Mouse (Mus musculus): ENCODE measurements around the gene Gcn1l1. TPM values are rescaled to one million over a fixed set of nuclear protein-coding genes. Genes with fewer than 3 reads are reported as not detected.

The Gcn1l1 gene
- polyA plus RNA-seq, 1 experiment = 3.0 TPM

DNA sequence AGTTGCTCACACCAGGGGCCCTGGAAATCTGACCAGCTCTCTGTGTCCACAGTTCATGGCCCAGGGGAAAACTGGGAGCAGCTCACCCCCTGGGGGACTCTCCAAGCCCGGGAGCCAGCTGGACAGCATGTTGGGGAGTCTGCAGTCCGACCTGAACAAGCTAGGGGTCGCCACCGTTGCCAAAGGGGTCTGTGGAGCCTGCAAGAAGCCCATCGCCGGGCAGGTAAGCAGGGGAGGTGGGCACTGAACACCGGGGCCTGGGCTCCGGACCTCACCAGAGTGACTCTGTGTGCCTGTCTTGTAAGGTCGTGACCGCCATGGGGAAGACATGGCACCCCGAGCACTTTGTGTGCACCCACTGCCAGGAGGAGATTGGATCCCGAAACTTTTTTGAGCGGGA, 13.3 kb upstream of the Gcn1l1 start:
- Histone ChIP-seq H3K9me3 (ENCODE audit: control insufficient read depth, low read length) (no peaks in the 10 kb centered on the region), H3K36me3 (ENCODE audit: control insufficient read depth) (peaks cover 52% of the 10 kb centered on the region), H3K4me1 (ENCODE audit: control insufficient read depth) (peaks cover 7% of the 10 kb centered on the region), H3K4me3 (replicated peaks) (no peak overlapping the region), H3K27me3 (ENCODE audit: control insufficient read depth) (no peaks in the 10 kb centered on the region)
- TF ChIP-seq GATA1 (IDR thresholded peaks at IDR 0.05; ENCODE audit: low read length) (no peak), TAL1 (IDR thresholded peaks at IDR 0.05; ENCODE audit: low read length) (no peak)

DNA sequence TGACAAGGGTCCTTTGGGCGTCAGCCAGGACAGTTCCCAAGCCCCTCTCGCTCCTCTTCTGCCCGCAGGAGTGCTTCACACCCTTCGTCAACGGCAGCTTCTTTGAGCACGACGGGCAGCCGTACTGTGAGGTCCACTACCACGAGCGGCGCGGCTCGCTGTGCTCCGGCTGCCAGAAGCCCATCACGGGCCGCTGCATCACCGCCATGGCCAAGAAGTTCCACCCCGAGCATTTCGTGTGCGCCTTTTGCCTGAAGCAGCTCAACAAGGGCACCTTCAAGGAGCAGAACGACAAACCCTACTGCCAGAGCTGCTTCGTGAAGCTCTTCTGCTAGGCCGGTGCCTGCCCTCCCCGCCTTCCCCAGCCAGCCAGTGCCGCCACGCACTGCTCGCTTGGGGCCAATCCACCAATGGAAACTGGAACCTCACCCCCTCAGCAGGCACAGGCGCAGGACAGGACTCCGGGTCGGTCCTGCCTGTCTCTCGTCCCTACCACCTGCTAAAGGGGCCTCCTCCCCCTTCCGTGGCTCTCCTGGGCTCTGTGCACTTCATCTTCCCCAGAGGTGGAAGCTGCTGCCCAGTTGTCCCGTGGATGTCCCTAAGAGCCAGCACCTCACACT, 11.1 kb upstream of the Gcn1l1 start:
- H3K9me3 ChIP-seq (ENCODE audit: control insufficient read depth, low read length) = no peaks in the 10 kb centered on the region
- peaks cover 14% of the 10 kb centered on the region for H3K4me1 ChIP-seq (ENCODE audit: control insufficient read depth)
- peaks cover 34% of the 10 kb centered on the region for H3K36me3 ChIP-seq (ENCODE audit: control insufficient read depth)
- H3K27me3 ChIP-seq (ENCODE audit: control insufficient read depth) = no peaks in the 10 kb centered on the region
- H3K4me3 ChIP-seq (replicated peaks) = no peak overlapping the region
- no peak for TF ChIP-seq GATA1 (IDR thresholded peaks at IDR 0.05; ENCODE audit: low read length)
- TF ChIP-seq TAL1 (IDR thresholded peaks at IDR 0.05; ENCODE audit: low read length) = no peak

DNA sequence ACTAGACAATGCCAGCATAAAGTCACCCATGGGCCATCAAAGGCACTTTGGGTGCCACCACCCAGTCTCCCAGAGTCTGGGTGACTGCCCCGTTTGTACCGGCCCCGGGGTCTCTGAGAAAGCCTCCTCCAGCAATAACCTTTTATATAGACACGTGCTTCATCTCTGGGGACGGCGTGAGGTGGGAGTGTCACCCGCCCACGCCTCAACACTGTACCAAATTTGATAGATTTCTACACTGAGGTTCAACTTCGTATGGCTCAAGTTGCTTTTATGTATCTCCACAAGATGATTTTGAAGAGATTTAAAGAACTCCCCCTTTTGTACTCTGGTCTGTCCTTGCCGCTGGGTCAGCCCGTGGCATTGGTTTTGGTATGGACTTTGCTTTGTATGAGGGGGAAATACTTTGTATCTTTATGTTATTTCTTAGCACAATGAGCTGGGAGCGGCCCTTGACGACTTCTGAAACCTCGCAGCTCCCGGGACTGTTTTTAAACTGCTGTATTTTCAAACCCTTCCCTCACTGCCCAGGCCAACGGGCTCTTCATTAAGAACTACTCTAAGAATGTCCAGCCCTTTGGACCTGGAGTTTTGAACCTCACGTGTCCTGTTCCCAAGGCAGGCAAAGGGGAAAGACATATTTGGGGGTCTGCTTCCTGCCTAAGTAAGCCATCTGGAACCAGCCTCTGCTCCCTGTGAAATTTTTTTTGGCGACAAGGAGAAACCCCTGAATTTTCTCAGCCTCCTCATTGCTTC, 10.3 kb upstream of the Gcn1l1 start:
- peaks cover 14% of the 10 kb centered on the region for H3K4me1 ChIP-seq (ENCODE audit: control insufficient read depth)
- TF ChIP-seq TAL1 (IDR thresholded peaks at IDR 0.05; ENCODE audit: low read length) = no peak
- no peak for TF ChIP-seq GATA1 (IDR thresholded peaks at IDR 0.05; ENCODE audit: low read length)
- H3K4me3 ChIP-seq (replicated peaks) = no peak overlapping the region
- no peaks in the 10 kb centered on the region for H3K9me3 ChIP-seq (ENCODE audit: control insufficient read depth, low read length)
- no peaks in the 10 kb centered on the region for H3K27me3 ChIP-seq (ENCODE audit: control insufficient read depth)
- H3K36me3 ChIP-seq (ENCODE audit: control insufficient read depth) = peaks cover 32% of the 10 kb centered on the region

DNA sequence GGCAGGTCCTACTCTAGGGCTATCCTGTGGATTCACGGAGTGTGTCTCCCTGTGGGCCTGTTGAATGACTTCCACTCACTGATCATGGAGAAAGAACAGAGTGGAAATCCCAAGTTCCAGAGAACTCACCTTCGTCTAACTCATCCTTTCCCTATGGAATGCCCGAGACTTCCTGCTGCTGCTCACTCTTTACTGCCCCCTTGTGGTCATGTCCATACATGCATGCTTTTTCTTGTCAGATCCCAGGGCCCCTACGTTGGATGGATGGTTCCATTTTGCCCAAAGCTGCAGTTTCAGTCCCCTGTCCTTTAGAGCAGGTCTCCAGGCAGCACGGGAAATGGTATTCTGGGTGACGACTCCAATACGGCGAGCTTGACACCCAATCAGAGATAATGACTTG, 8.8 kb upstream of the Gcn1l1 start:
- no peak overlapping the region for H3K4me3 ChIP-seq (replicated peaks)
- H3K27me3 ChIP-seq (ENCODE audit: control insufficient read depth) = no peaks in the 10 kb centered on the region
- H3K4me1 ChIP-seq (ENCODE audit: control insufficient read depth) = peaks cover 27% of the 10 kb centered on the region
- H3K36me3 ChIP-seq (ENCODE audit: control insufficient read depth) = peaks cover 37% of the 10 kb centered on the region
- TF ChIP-seq TAL1 (IDR thresholded peaks at IDR 0.05; ENCODE audit: low read length) (no peak), GATA1 (IDR thresholded peaks at IDR 0.05; ENCODE audit: low read length) (peak; percentile 39; the same call in 1 of the 2 replicates)
- H3K9me3 ChIP-seq (ENCODE audit: control insufficient read depth, low read length) = no peaks in the 10 kb centered on the region

DNA sequence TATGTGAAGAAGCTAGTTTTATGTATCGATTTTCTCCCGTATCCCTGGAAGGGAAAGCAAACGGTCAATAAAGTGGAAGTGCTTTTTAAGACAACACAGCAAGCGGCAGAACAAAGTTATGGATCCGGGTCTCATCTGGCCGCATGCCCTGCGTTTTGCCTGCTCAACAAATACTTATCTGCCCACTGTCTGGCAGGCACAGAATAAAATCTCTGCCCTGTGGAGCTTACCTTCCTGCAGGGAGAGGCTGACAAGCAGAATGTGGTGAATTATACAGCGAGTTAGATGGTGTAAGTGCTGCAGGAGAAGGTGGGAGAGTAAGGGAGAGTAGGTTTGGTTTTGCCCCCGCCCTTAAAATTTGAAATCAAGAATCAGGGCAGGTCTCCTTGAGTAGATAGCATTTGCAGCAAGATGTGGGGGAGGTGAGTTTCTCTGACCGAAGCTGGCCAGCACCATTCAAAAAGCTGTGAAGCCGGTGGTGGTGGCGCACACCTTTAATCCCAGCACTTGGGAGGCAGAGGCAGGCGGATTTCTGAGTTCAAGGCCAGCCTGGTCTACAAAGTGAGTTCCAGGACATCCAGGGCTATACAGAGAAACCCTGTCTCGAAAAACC, 6.8 kb upstream of the Gcn1l1 start:
- Histone ChIP-seq H3K9me3 (ENCODE audit: control insufficient read depth, low read length) (no peaks in the 10 kb centered on the region), H3K36me3 (ENCODE audit: control insufficient read depth) (peaks cover 42% of the 10 kb centered on the region), H3K27me3 (ENCODE audit: control insufficient read depth) (no peaks in the 10 kb centered on the region), H3K4me1 (ENCODE audit: control insufficient read depth) (peaks cover 45% of the 10 kb centered on the region), H3K4me3 (replicated peaks) (no peak overlapping the region)
- TF ChIP-seq TAL1 (IDR thresholded peaks at IDR 0.05; ENCODE audit: low read length) (no peak), GATA1 (IDR thresholded peaks at IDR 0.05; ENCODE audit: low read length) (no peak)

DNA sequence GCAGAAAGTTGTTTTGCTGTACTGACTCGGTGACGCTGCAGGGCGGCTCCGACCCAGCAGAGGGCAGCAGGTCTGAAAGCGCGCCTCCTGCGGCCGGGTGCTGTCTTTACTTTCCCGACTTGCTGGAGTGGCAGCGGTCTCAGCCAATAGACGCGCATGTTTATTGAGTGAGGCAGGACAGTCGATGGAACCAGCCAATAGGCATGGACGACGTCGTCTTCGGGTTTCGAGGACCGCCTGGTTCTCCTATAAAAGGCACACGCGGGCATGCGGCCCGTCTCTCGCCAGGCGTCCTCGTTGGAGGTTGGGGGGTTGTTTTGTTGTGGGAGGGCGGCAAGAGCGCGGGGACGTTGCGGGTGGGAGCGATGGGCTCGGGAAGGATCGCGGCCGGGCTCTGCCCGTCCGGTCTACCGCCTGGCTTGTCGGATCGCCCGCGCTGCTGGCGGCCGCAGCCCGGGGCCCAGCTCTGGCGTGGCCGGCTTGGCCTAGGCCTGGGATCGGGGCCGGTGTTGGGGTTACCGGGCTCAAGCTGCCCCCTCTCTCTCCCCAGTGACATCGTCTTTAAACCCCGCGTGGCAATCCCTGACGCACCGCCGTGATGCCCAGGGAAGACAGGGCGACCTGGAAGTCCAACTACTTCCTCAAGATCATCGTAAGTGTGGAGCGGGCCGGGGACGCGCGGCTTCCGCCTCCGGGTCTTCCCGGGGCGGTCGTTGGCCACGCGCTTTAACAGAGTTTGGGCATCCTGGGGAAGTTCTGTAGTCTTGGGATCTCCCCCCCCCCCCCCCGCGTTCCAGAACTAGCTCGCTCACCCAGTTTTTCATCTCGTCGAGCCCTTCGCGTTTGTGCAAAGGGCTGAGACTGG, 5.6 kb upstream of the Gcn1l1 start, which contains the start of gene Rplp0:
Rplp0 (plus strand) TSS at position 231 of the 865 bp plus-strand sequence.
- H3K4me1 ChIP-seq (ENCODE audit: control insufficient read depth) = peaks cover 55% of the 10 kb centered on the region
- TF ChIP-seq GATA1 (IDR thresholded peaks at IDR 0.05; ENCODE audit: low read length) (no peak), TAL1 (IDR thresholded peaks at IDR 0.05; ENCODE audit: low read length) (no peak)

DNA sequence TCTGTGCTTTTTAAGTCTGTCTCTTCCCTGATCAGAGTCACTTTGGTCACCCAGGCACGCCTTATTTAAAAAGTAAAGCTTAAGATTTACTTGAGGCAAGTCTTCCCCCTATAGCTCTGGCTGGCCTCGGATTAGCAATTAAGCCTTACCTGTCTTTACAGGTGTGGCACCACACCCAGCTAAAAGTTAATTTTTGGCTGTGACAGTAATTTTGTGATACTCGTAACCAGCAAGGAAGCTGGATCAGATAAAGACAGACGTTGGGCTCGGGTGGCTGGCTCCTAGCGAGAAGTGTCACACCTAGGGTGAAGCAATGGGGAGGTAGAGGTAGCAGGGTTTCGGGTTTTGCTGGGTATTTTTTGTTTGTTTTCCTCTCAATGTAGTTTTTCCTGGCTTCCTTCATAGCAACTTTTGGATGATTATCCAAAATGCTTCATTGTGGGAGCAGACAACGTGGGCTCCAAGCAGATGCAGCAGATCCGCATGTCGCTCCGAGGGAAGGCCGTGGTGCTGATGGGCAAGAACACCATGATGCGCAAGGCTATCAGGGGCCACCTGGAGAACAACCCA, 4.6 kb upstream of the Gcn1l1 start:
- H3K27me3 ChIP-seq (ENCODE audit: control insufficient read depth) = no peaks in the 10 kb centered on the region
- peaks cover 63% of the 10 kb centered on the region for H3K4me1 ChIP-seq (ENCODE audit: control insufficient read depth)
- H3K4me3 ChIP-seq (replicated peaks) = peak overlapping the region; percentile 93
- no peaks in the 10 kb centered on the region for H3K9me3 ChIP-seq (ENCODE audit: control insufficient read depth, low read length)
- H3K36me3 ChIP-seq (ENCODE audit: control insufficient read depth) = peaks cover 49% of the 10 kb centered on the region
- no peak for TF ChIP-seq TAL1 (IDR thresholded peaks at IDR 0.05; ENCODE audit: low read length)
- peak; percentile 83 for TF ChIP-seq GATA1 (IDR thresholded peaks at IDR 0.05; ENCODE audit: low read length)

More for the DNA sequence above, 5.6 kb upstream of the Gcn1l1 start, which contains the start of gene Rplp0:
- H3K27me3 ChIP-seq (ENCODE audit: control insufficient read depth) = no peaks in the 10 kb centered on the region
- H3K36me3 ChIP-seq (ENCODE audit: control insufficient read depth) = peaks cover 43% of the 10 kb centered on the region
- peak within 1 kb of the TSS; percentile 93 for H3K4me3 ChIP-seq (replicated peaks)
- no peaks in the 10 kb centered on the region for H3K9me3 ChIP-seq (ENCODE audit: control insufficient read depth, low read length)

DNA sequence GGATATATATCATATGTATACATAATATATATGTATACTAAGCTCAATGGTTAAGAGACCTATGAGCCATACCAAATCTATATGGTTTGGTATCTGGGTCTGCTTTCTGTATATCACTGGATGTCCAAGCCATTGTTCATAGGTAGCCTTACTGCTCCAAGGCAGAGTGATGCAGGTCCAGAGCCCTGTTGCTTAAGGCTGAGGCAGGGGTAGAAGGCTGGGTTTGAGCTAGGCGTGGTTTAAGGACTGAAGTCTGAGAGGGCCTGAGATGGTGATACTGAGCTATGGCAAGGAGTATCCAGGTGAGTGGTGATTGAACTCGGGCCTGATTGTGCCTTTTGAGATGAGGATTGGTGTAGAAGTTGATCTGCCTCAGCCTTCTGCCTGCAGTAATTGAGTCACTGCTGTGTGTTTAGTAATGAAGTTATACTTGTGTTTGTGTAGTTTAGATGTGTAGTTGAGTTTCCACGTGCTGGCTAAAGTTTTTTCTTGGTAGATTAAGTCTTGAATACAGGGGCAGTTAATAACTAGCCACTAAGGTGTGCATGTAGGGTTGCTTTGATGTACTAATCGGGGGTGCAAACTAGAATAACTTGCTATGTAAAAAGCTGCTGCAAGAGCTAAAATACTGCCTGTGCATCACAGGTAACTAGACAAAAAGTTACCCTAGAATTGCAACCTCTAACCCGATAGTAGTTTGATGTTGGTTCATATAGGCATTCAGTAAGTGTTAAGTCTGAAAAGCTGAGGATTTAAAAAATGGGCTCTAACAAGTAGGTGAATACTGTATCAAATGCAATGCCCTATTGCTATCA, 1.1 kb upstream of the Gcn1l1 start:
- Histone ChIP-seq H3K4me1 (ENCODE audit: control insufficient read depth) (peaks cover 71% of the 10 kb centered on the region), H3K4me3 (replicated peaks) (peak overlapping the region; percentile 90), H3K9me3 (ENCODE audit: control insufficient read depth, low read length) (no peaks in the 10 kb centered on the region), H3K36me3 (ENCODE audit: control insufficient read depth) (peaks cover 64% of the 10 kb centered on the region), H3K27me3 (ENCODE audit: control insufficient read depth) (no peaks in the 10 kb centered on the region)
- no peak for TF ChIP-seq GATA1 (IDR thresholded peaks at IDR 0.05; ENCODE audit: low read length)
- TF ChIP-seq TAL1 (IDR thresholded peaks at IDR 0.05; ENCODE audit: low read length) = no peak

Data from erythroblast, embryonic 14.5 days (primary cell).